Mouse (Mus musculus) small intestine, adult 2 months (tissue): Measurements from ENCODE around the gene Olfr5.

Experiments
- CTCF ChIP-seq: fragments of 200-500 bp; IDR thresholded peaks from 2 replicates; pipeline ENCODE4 v1.5.1; 2012; ENCODE audit warnings: low read depth, mild to moderate bottlenecking, control low read depth, inconsistent platforms, low read length, moderate library complexity, mixed read lengths; ENCODE audit not compliant: insufficient replicate concordance, insufficient read length; ENCODE audit errors: extremely low read depth
- POLR2A ChIP-seq: fragments of 200-500 bp; IDR thresholded peaks from 2 replicates; pipeline ENCODE4 v1.6.1; 2012; ENCODE audit warnings: low read depth, mild to moderate bottlenecking, control low read depth, inconsistent platforms, low read length, moderate library complexity

- TF ChIP-seq POLR2A (no peak), CTCF (no peak)
Observed at GRCm38 (mm10) chr7:6521666-6522065, 34.9 kb upstream of the Olfr5 start.
